Mouse (Mus musculus) MEL (cell line): ENCODE data around the gene M6pr. TPM values are rescaled to one million over a fixed set of nuclear protein-coding genes. Genes with fewer than 3 reads are reported as not detected.

Experiments
- DNase-seq: peaks from one replicate; pipeline ENCODE4 v3.0.0; 2011; ENCODE audit warnings: low read depth, low spot score
- H3K27ac ChIP-seq: 2 replicates; pipeline ENCODE4 v1.5.1; 2012; ENCODE audit warnings: low read depth, mild to moderate bottlenecking, control low read depth, low read length, moderate library complexity; ENCODE audit not compliant: control insufficient read depth
- H3K27me3 ChIP-seq, 2 experiments: fragments of 150-350 bp in 1 of 2; sonication (generic) in 1 of 2; 2 replicates each; pipeline ENCODE4 v1.6.1; 2012; ENCODE audit warnings: low read length in 2 of 2, mild to moderate bottlenecking in 2 of 2, improper control_type of control experiment in 1 of 2, moderate library complexity in 1 of 2; ENCODE audit not compliant: insufficient read depth in 2 of 2, control insufficient read depth in 1 of 2
- H3K36me3 ChIP-seq, 2 experiments: 2 replicates each; pipeline ENCODE4 v1.6.1; 2012 to 2014; ENCODE audit warnings: low read length in 2 of 2, improper control_type of control experiment in 1 of 2, inconsistent platforms in 1 of 2, mild to moderate bottlenecking in 1 of 2; ENCODE audit not compliant: insufficient read depth in 2 of 2, control insufficient read depth in 1 of 2
- H3K4me1 ChIP-seq, 2 experiments: fragments of 150-350 bp in 1 of 2; sonication (generic) in 1 of 2; 2 replicates each; pipeline ENCODE4 v1.6.1; 2012; ENCODE audit warnings: low read length in 2 of 2, improper control_type of control experiment in 1 of 2, mild to moderate bottlenecking in 1 of 2; ENCODE audit not compliant: insufficient read depth in 2 of 2, control insufficient read depth in 1 of 2
- H3K4me3 ChIP-seq, 2 experiments: fragments of 150-350 bp in 1 of 2; sonication (generic) in 1 of 2; 2 replicates each; pipeline ENCODE4 v1.5.1; 2012; ENCODE audit warnings: low read depth in 2 of 2, low read length in 2 of 2, mild to moderate bottlenecking in 2 of 2, moderate library complexity in 2 of 2, control low read depth in 1 of 2, improper control_type of control experiment in 1 of 2; ENCODE audit not compliant: control insufficient read depth in 1 of 2, insufficient read depth in 1 of 2
- H3K79me2 ChIP-seq: 2 replicates; pipeline ENCODE4 v1.6.1; 2012; ENCODE audit warnings: mild to moderate bottlenecking, low read length, moderate library complexity; ENCODE audit not compliant: control insufficient read depth, poor library complexity, insufficient read depth
- H3K9ac ChIP-seq: 2 replicates; pipeline ENCODE4 v1.6.1; 2012; ENCODE audit warnings: low read depth, mild to moderate bottlenecking, control low read depth, low read length, moderate library complexity; ENCODE audit not compliant: control insufficient read depth, poor library complexity, severe bottlenecking
- H3K9me3 ChIP-seq: fragments of 150-350 bp; sonication (generic); replicated peaks from 2 replicates; pipeline ENCODE4 v1.6.1; 2012; ENCODE audit warnings: mild to moderate bottlenecking, low read length, improper control_type of control experiment, moderate library complexity; ENCODE audit not compliant: insufficient read depth
- CTCF ChIP-seq, 3 experiments: IDR thresholded peaks in 2 of 3; conservative IDR thresholded peaks in 1 of 3; 2 replicates each; pipeline ENCODE4 v1.5.1; 2011 to 2012; ENCODE audit warnings: low read length in 3 of 3, low read depth in 2 of 3, mild to moderate bottlenecking in 2 of 3, improper control_type of control experiment in 1 of 3, inconsistent platforms in 1 of 3, mixed read lengths in 1 of 3, moderate library complexity in 1 of 3; ENCODE audit not compliant: control insufficient read depth in 1 of 3, insufficient read depth in 1 of 3, poor library complexity in 1 of 3, severe bottlenecking in 1 of 3
- E2F4 ChIP-seq: IDR thresholded peaks from 2 replicates; pipeline ENCODE4 v1.6.1; 2011; ENCODE audit warnings: low read depth, low read length, improper control_type of control experiment, borderline replicate concordance
- EP300 ChIP-seq, 2 experiments: IDR thresholded peaks; 2 replicates each; pipeline ENCODE4 v1.6.1; 2011; ENCODE audit warnings: improper control_type of control experiment in 2 of 2, low read length in 2 of 2, low read depth in 1 of 2, mild to moderate bottlenecking in 1 of 2
- ETS1 ChIP-seq: IDR thresholded peaks from 2 replicates; pipeline ENCODE4 v1.6.1; 2012; ENCODE audit warnings: low read depth, mild to moderate bottlenecking, inconsistent platforms, low read length, improper control_type of control experiment, moderate library complexity
- HCFC1 ChIP-seq: IDR thresholded peaks from 2 replicates; pipeline ENCODE4 v1.6.1; 2012; ENCODE audit warnings: low read depth, mild to moderate bottlenecking, inconsistent platforms, low read length, improper control_type of control experiment, moderate library complexity
- KAT2A ChIP-seq: conservative IDR thresholded peaks from 2 replicates; pipeline ENCODE4 v1.6.1; 2012; ENCODE audit warnings: low read depth, low read length, improper control_type of control experiment, inconsistent platforms
- MYC ChIP-seq: IDR thresholded peaks from 2 replicates; pipeline ENCODE4 v1.6.1; 2011; ENCODE audit warnings: low read depth, mild to moderate bottlenecking, low read length, improper control_type of control experiment, moderate library complexity
- NELFE ChIP-seq: IDR thresholded peaks from 2 replicates; pipeline ENCODE4 v1.6.1; 2011; ENCODE audit warnings: low read depth, low read length, improper control_type of control experiment
- POLR2A ChIP-seq, 2 experiments: IDR thresholded peaks; 2 replicates each; pipeline ENCODE4 v1.6.1; 2011 to 2012; ENCODE audit warnings: low read length in 2 of 2, mild to moderate bottlenecking in 2 of 2, control low read depth in 1 of 2, improper control_type of control experiment in 1 of 2, low read depth in 1 of 2, moderate library complexity in 1 of 2; ENCODE audit not compliant: control insufficient read depth in 1 of 2, insufficient read depth in 1 of 2, poor library complexity in 1 of 2
- POLR2AphosphoS2 ChIP-seq: IDR thresholded peaks from 2 replicates; pipeline ENCODE4 v1.6.1; 2011; ENCODE audit warnings: low read length, improper control_type of control experiment
- POLR2AphosphoS5 ChIP-seq: IDR thresholded peaks from 2 replicates; pipeline ENCODE4 v1.6.1; 2012; ENCODE audit warnings: low read depth, borderline replicate concordance, mild to moderate bottlenecking, inconsistent platforms, low read length, moderate library complexity, mixed read lengths
- RCOR1 ChIP-seq: IDR thresholded peaks from 2 replicates; pipeline ENCODE4 v1.6.1; 2012; ENCODE audit warnings: low read depth, mild to moderate bottlenecking, inconsistent platforms, low read length, improper control_type of control experiment
- SMC3 ChIP-seq: IDR thresholded peaks from 2 replicates; pipeline ENCODE4 v1.6.1; 2011; ENCODE audit warnings: low read depth, low read length, improper control_type of control experiment
- TAL1 ChIP-seq: IDR thresholded peaks from 2 replicates; pipeline ENCODE4 v1.6.1; 2012; ENCODE audit warnings: mild to moderate bottlenecking, inconsistent platforms, low read length, moderate library complexity, mixed read lengths
- TBP ChIP-seq: IDR thresholded peaks from 2 replicates; pipeline ENCODE4 v1.8.0; 2011; ENCODE audit warnings: low read depth, low read length, improper control_type of control experiment
- TCF12 ChIP-seq: IDR thresholded peaks from 2 replicates; pipeline ENCODE4 v1.6.1; 2014; ENCODE audit warnings: low read depth, mild to moderate bottlenecking, inconsistent platforms, low read length, improper control_type of control experiment, moderate library complexity
- UBTF ChIP-seq: IDR thresholded peaks from 2 replicates; pipeline ENCODE4 v1.6.1; 2012; ENCODE audit warnings: low read depth, mild to moderate bottlenecking, inconsistent platforms, low read length, improper control_type of control experiment, moderate library complexity, borderline replicate concordance; ENCODE audit not compliant: insufficient read depth
- polyA plus RNA-seq, 2 experiments: library from polyadenylated mRNA; stranded (reverse) in 1 of 2; unstranded in 1 of 2; fragments of >175 nt in 1 of 2; fragments of >200 nt in 1 of 2; gene quantifications; 2 replicates each; pipeline versions ENCODE4 v1.2.1 to v1.2.4; 2012; ENCODE audit warnings: low replicate concordance in 2 of 2, low read depth in 1 of 2; ENCODE audit not compliant: insufficient read length in 2 of 2, insufficient read depth in 1 of 2, missing spikeins in 1 of 2
- total RNA-seq: library from RNA; depleted of rRNA; stranded (reverse); fragments of 300-350 nt; gene quantifications from 2 replicates; pipeline ENCODE4 v1.2.3, GENCODE M21; 2012

The M6pr gene
- total and polyA plus RNA-seq, 3 experiments, result 183 to 186 TPM; not detected in 1

- H3K9ac ChIP-seq, result no peak overlapping the region
- TF ChIP-seq POLR2AphosphoS2 (no peak), POLR2A (IDR thresholded peaks at IDR 0.05; ENCODE audit: control insufficient read depth in 1 of 2, insufficient read depth in 1 of 2, low read depth in 1 of 2, low read length in 2 of 2, poor library complexity in 1 of 2) (no peak)
- TF ChIP-seq, all 39 proteins: peak for 0
- H3K79me2 ChIP-seq, result no peaks in the 10 kb centered on the region
- H3K27me3 ChIP-seq, result no peaks in the 10 kb centered on the region
- no peak overlapping the region for H3K4me3 ChIP-seq
- no peaks in the 10 kb centered on the region for H3K9me3 ChIP-seq
- H3K4me1 ChIP-seq, result no peaks in the 10 kb centered on the region; a peak in 1 of 4 replicates
- H3K27ac ChIP-seq, result no peak overlapping the region
- no peak for DNase-seq
- H3K36me3 ChIP-seq, result no peaks in the 10 kb centered on the region
These were observed 47.4 kb downstream of the M6pr start for GRCm38 (mm10) chr6:122355909-122356308.

DNA sequence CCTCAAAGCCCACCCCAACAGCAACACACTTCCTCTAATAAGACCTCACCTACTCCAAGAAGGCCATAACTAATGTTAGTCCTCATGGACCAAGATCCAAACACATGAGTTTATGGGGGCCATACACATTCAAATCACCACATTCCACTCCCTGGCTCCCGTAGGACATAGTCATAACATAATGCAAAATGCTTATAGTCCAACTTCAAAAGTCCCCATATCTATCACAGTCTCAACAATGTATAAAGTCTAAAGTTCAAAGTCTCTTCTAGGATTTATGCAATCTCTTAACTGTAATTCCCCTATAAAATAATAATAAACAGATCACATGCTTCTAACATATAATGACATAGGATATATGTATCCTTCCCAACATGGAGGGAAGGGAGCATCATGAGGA lies 48.6 kb downstream of the M6pr start:
- Histone ChIP-seq H3K9me3 (no peaks in the 10 kb centered on the region), H3K27me3 (no peaks in the 10 kb centered on the region), H3K79me2 (no peaks in the 10 kb centered on the region), H3K4me3 (no peak overlapping the region), H3K27ac (no peak overlapping the region), H3K4me1 (no peaks in the 10 kb centered on the region; a peak in 1 of 4 replicates), H3K36me3 (no peaks in the 10 kb centered on the region), H3K9ac (no peak overlapping the region)
- no peak for TF ChIP-seq CTCF (IDR thresholded peaks at IDR 0.05 in 2 of 3, conservative IDR thresholded peaks at IDR 0.05 in 1 of 3; ENCODE audit: control insufficient read depth in 1 of 3, insufficient read depth in 1 of 3, low read depth in 2 of 3, low read length in 3 of 3, poor library complexity in 1 of 3, severe bottlenecking in 1 of 3)
- no peak for TF ChIP-seq SMC3
- no peak for TF ChIP-seq TAL1
- TF ChIP-seq POLR2AphosphoS5, result no peak
- TF ChIP-seq UBTF, result no peak
- no peak for TF ChIP-seq ETS1
- no peak for TF ChIP-seq MYC
- no peak for TF ChIP-seq KAT2A
- TF ChIP-seq POLR2A (IDR thresholded peaks at IDR 0.05; ENCODE audit: control insufficient read depth in 1 of 2, insufficient read depth in 1 of 2, low read depth in 1 of 2, low read length in 2 of 2, poor library complexity in 1 of 2), result no peak
- no peak for TF ChIP-seq TBP
- TF ChIP-seq POLR2AphosphoS2, result no peak
- TF ChIP-seq E2F4, result no peak
- no peak for TF ChIP-seq EP300 (IDR thresholded peaks at IDR 0.05; ENCODE audit: low read depth in 1 of 2, low read length in 2 of 2)
- TF ChIP-seq HCFC1, result no peak
- TF ChIP-seq RCOR1, result no peak
- TF ChIP-seq NELFE, result no peak
- no peak for TF ChIP-seq TCF12
- DNase-seq, result no peak
